Mouse (Mus musculus) heart, embryonic 13.5 days (tissue): ENCODE measurements around the gene Wdr20. TPM values are rescaled to one million over a fixed set of nuclear protein-coding genes. Genes with fewer than 3 reads are reported as not detected.

Experiments
- ATAC-seq: fragments of 200-750 bp; cut with Nextera tagmentation; 2 replicates; pipeline ENCODE4 v1.8.0; 2017; ENCODE audit warnings: moderate TSS enrichment; ENCODE audit not compliant: insufficient number of reproducible peaks, low FRiP score, low TSS enrichment; ENCODE audit errors: extremely low read depth
- H3K27ac ChIP-seq: fragments of 300-500 bp; sonication (generic); replicated peaks from 2 replicates; pipeline ENCODE4 v1.5.1; 2015; ENCODE audit warnings: moderate library complexity, mild to moderate bottlenecking, inconsistent platforms
- H3K27me3 ChIP-seq: fragments of 300-500 bp; sonication (generic); replicated peaks from 2 replicates; pipeline ENCODE4 v1.6.1; 2015; ENCODE audit warnings: mild to moderate bottlenecking, inconsistent platforms
- H3K36me3 ChIP-seq: fragments of 300-500 bp; sonication (generic); 2 replicates; pipeline ENCODE4 v1.6.1; 2015; ENCODE audit warnings: mild to moderate bottlenecking, inconsistent platforms
- H3K4me1 ChIP-seq: fragments of 300-500 bp; sonication (generic); 2 replicates; pipeline ENCODE4 v1.6.1; 2015; ENCODE audit warnings: inconsistent platforms
- H3K4me2 ChIP-seq: fragments of 300-500 bp; sonication (generic); 2 replicates; pipeline ENCODE4 v1.6.1; 2015; ENCODE audit warnings: inconsistent platforms, mild to moderate bottlenecking, moderate library complexity
- H3K4me3 ChIP-seq: fragments of 300-500 bp; sonication (generic); 2 replicates; pipeline ENCODE4 v1.5.1; 2015; ENCODE audit warnings: moderate library complexity, mild to moderate bottlenecking, inconsistent platforms
- H3K9ac ChIP-seq: fragments of 300-500 bp; sonication (generic); 2 replicates; pipeline ENCODE4 v1.6.1; 2015; ENCODE audit warnings: inconsistent platforms, mild to moderate bottlenecking, moderate library complexity
- H3K9me3 ChIP-seq: fragments of 300-500 bp; sonication (generic); 2 replicates; pipeline ENCODE4 v1.6.1; 2016; ENCODE audit warnings: inconsistent platforms
- whole genome bisulfite sequencing: fragments of 180-500 bp; shearing (Covaris S2); methylation state at CpG from one replicate; pipeline ENCODE4 v1.1.7; 2015; ENCODE audit warnings: mixed read lengths; 5-methylcytosine and 5-hydroxymethylcytosine counted together
- polyA plus RNA-seq: library from polyadenylated mRNA; unstranded; fragments of >200 nt; fragmentation: Nextera tagmentation; extraction: Ambion mirVana; gene quantifications from 2 replicates; pipeline ENCODE4 v1.2.1, GENCODE M21; 2015

Wdr20 gene
- polyA plus RNA-seq, 1 experiment from 2014 or later = 14.5 TPM

DNA sequence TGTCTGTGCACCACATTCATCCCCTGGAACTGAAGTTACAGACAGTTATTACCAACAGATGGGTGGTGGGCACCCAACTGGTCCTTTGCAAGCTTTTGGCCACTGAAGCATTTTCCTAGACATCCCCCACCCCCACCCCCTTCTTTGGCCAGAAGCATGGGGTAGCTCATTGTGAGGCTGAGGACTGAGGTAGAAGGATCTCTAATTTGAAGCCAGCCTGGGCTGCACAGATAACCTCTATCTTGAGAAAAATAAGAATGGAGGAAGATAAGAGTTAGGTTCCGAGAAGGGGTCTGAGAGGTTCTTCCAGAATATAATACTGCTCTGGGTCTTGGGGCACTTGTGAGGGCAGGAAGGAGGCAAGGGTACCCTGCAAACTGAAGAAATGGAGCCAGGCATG, 44.5 kb downstream of the Wdr20 start:
- Histone ChIP-seq H3K9me3 (no peaks in the 10 kb centered on the region), H3K4me1 (peaks cover 24% of the 10 kb centered on the region), H3K4me3 (no peak overlapping the region), H3K36me3 (peaks cover 48% of the 10 kb centered on the region), H3K9ac (no peak overlapping the region), H3K4me2 (no peak overlapping the region), H3K27ac (no peak overlapping the region), H3K27me3 (no peaks in the 10 kb centered on the region)
- ATAC-seq = no peak
- 50% methylated on average over 1 of the region's 1 CpGs for WGBS

DNA sequence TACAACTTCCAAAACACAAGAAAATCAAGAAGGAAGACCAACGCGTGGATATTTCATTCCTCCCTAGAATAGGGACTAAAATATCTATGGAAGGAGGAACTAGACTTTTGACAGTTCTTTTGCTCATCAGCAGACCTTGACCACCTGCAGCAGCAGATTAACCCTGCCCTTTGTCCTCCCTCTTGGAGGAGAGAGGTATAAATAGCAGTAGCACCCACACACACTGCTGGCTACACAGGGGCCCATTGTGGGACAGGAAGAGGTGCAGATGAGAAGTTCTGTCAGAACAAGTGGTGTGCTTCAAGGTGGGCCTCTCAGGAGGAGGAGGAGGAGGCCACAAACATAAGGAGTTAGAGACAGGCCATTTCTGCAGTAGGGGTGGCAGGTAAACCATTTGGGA, 46.5 kb downstream of the Wdr20 start:
- Histone ChIP-seq H3K27ac (peak overlapping the region; percentile 10; the same call in 1 of the 2 replicates), H3K27me3 (no peaks in the 10 kb centered on the region), H3K4me3 (no peak overlapping the region), H3K9ac (no peak overlapping the region), H3K4me1 (0 out of 2 replicates have a peak, but pooled peaks cover 7% of the 10 kb centered on the region), H3K36me3 (peaks cover 48% of the 10 kb centered on the region), H3K9me3 (no peaks in the 10 kb centered on the region), H3K4me2 (no peak overlapping the region)
- ATAC-seq = no peak
- WGBS = 84% methylated on average over 2 of the region's 2 CpGs

DNA sequence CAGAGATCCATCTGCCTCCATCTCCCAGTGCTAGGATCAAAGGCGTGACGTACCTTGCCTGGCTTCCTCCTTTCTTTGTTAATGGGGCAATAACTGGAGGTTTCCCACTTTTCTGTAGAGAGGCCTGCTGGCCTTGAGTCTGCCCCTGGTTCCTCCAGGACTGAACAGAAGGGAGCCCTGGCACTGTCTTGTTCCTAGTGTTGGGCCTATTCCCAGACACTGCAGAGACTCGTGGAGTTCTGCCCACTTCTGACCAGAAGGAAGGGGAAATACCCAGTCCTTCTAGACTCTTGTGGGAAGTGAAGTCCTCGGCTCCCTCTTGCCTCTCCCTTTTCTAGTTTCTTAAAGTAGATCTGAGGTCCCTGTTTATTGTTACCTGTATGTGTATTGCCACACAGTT, 48.5 kb downstream of the Wdr20 start:
- Histone ChIP-seq H3K36me3 (peaks cover 33% of the 10 kb centered on the region), H3K4me3 (no peak overlapping the region), H3K27me3 (no peaks in the 10 kb centered on the region), H3K4me1 (peaks cover 15% of the 10 kb centered on the region), H3K27ac (no peak overlapping the region), H3K9ac (no peak overlapping the region), H3K9me3 (no peaks in the 10 kb centered on the region), H3K4me2 (no peak overlapping the region)
- ATAC-seq = no peak
- 86% methylated on average over 4 of the region's 4 CpGs for WGBS

- H3K9ac ChIP-seq = no peak overlapping the region
- H3K27me3 ChIP-seq = no peaks in the 10 kb centered on the region
- no peak overlapping the region for H3K27ac ChIP-seq
- WGBS = 84% methylated on average over 4 of the region's 4 CpGs
- H3K4me1 ChIP-seq = peaks cover 24% of the 10 kb centered on the region
- H3K4me2 ChIP-seq = no peak overlapping the region
- peaks cover 28% of the 10 kb centered on the region for H3K36me3 ChIP-seq
- no peaks in the 10 kb centered on the region for H3K9me3 ChIP-seq
- ATAC-seq = no peak
- H3K4me3 ChIP-seq = no peak overlapping the region
Measured at GRCm38 (mm10) chr12:110790580-110790979, 52.8 kb downstream of the Wdr20 start.

- no peak overlapping the region for H3K27ac ChIP-seq
- 91% methylated on average over 8 of the region's 8 CpGs for WGBS
- peaks cover 28% of the 10 kb centered on the region for H3K36me3 ChIP-seq
- H3K9ac ChIP-seq = no peak overlapping the region
- no peak overlapping the region for H3K4me2 ChIP-seq
- no peak for ATAC-seq
- H3K4me3 ChIP-seq = no peak overlapping the region
- H3K9me3 ChIP-seq = no peaks in the 10 kb centered on the region
- no peaks in the 10 kb centered on the region for H3K27me3 ChIP-seq
- peaks cover 24% of the 10 kb centered on the region for H3K4me1 ChIP-seq
Measured at GRCm38 (mm10) chr12:110791026-110791425, 53.3 kb downstream of the Wdr20 start.

DNA sequence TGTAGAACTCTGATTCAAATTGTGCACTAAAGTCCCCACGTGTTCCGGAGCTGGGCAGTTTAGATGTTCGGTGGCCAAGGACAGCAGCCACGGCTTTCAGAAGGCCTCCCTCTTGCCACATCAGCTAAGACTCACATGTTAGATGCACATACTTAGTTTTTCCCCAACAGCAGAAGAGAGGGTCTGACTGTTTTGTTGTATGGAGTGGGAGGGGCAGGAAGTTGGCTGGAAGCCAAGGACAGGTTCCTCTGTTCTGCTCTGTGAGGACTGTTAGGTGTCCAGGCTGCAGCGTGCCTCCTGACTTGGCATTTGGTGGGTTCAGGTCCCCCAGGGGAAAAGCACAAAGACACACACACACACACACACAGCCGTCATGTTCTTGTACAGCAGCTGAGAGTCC, 57.3 kb downstream of the Wdr20 start:
- Histone ChIP-seq H3K36me3 (peaks cover 26% of the 10 kb centered on the region), H3K27ac (no peak overlapping the region), H3K27me3 (no peaks in the 10 kb centered on the region), H3K4me1 (peaks cover 39% of the 10 kb centered on the region), H3K4me2 (no peak overlapping the region), H3K4me3 (no peak overlapping the region), H3K9ac (0 out of 2 replicates have a peak overlapping the region, but pooled peaks have one; percentile 28), H3K9me3 (no peaks in the 10 kb centered on the region)
- no peak for ATAC-seq
- WGBS = 76% methylated on average over 6 of the region's 6 CpGs

DNA sequence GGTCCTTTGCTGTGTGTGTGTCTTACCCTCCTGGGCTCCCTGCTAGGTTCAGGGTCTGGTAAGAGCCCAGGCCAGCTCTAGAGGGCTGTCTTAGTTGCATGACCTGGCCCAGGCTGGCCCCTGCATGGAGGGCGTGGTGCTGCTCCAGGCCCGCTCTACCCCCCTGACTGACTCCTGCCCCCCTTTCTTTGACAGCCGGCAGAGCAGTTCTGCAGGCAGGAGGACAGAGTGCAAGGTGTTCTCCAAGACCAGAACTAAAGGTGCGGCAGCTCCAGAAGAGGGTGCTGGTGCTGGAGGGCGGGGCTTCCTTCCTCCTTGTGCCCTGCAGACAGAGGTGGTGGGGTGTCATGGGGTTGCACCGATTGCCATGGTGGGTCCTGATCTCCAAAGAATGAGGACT, 59.0 kb downstream of the Wdr20 start:
- peaks cover 35% of the 10 kb centered on the region for H3K4me1 ChIP-seq
- no peaks in the 10 kb centered on the region for H3K9me3 ChIP-seq
- no peak overlapping the region for H3K4me2 ChIP-seq
- ATAC-seq = no peak
- no peak overlapping the region for H3K9ac ChIP-seq
- H3K27ac ChIP-seq = no peak overlapping the region
- peaks cover 29% of the 10 kb centered on the region for H3K36me3 ChIP-seq
- H3K27me3 ChIP-seq = no peaks in the 10 kb centered on the region
- WGBS = 74% methylated on average over 6 of the region's 6 CpGs
- no peak overlapping the region for H3K4me3 ChIP-seq

GRCm38 (mm10) chr12:110797202-110797601, 59.5 kb downstream of the Wdr20 start:
- H3K9ac ChIP-seq = no peak overlapping the region
- H3K27me3 ChIP-seq = no peaks in the 10 kb centered on the region
- no peak for ATAC-seq
- no peak overlapping the region for H3K4me2 ChIP-seq
- H3K27ac ChIP-seq = no peak overlapping the region
- WGBS = 78% methylated on average over 6 of the region's 6 CpGs
- H3K4me3 ChIP-seq = no peak overlapping the region
- H3K4me1 ChIP-seq = peaks cover 35% of the 10 kb centered on the region
- H3K9me3 ChIP-seq = no peaks in the 10 kb centered on the region
- peaks cover 29% of the 10 kb centered on the region for H3K36me3 ChIP-seq

- no peak for ATAC-seq
- Histone ChIP-seq H3K4me3 (no peak overlapping the region), H3K9ac (no peak overlapping the region), H3K4me2 (no peak overlapping the region), H3K36me3 (peaks cover 23% of the 10 kb centered on the region), H3K9me3 (no peaks in the 10 kb centered on the region), H3K27ac (peak overlapping the region; percentile 61), H3K27me3 (no peaks in the 10 kb centered on the region), H3K4me1 (peaks cover 42% of the 10 kb centered on the region)
- WGBS = 77% methylated on average over 10 of the region's 10 CpGs
Measured at GRCm38 (mm10) chr12:110797842-110798431, 60.2 kb downstream of the Wdr20 start.

- no peak overlapping the region for H3K27ac ChIP-seq
- no peak for ATAC-seq
- no peaks in the 10 kb centered on the region for H3K27me3 ChIP-seq
- H3K4me2 ChIP-seq = no peak overlapping the region
- H3K4me3 ChIP-seq = no peak overlapping the region
- H3K36me3 ChIP-seq = peaks cover 10% of the 10 kb centered on the region; the same call in 1 of the 2 replicates
- no peak overlapping the region for H3K9ac ChIP-seq
- no peaks in the 10 kb centered on the region for H3K9me3 ChIP-seq
- peaks cover 51% of the 10 kb centered on the region for H3K4me1 ChIP-seq
- WGBS = 82% methylated on average over 4 of the region's 4 CpGs
Measured at GRCm38 (mm10) chr12:110799226-110799625, 61.5 kb downstream of the Wdr20 start.

DNA sequence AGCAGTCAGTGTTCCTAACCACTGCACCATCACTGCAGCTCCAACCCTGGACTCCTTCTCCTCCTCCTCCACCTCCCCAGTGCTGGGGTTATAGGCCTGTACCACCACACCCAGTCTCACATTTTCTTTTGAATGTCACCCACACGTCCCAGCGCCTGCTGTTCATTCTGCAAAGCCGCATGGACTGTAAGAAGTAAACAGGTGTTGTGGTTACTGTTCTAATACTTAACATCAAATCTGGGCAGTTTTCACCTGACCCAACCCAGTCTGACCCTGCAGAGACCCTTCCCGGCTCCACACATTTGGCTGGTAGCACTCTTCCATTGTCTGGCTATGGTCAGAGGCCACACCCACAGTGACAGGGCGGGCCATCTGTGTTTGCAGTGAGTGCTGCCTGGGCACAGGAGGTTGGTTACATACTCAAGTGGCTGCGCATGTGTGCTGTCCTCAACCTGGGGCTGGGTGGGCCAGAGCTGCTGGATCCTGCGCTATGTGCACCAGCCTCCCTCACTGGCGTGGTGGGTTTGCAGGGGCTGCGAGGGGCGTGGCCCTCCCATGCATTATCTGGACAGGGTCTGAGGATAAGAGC, 64.2 kb downstream of the Wdr20 start:
- no peak overlapping the region for H3K4me3 ChIP-seq
- H3K9ac ChIP-seq = no peak overlapping the region
- peaks cover 54% of the 10 kb centered on the region for H3K4me1 ChIP-seq
- 0 out of 2 replicates have a peak overlapping the region, but pooled peaks have one; percentile 24 for H3K27ac ChIP-seq
- 70% methylated on average over 10 of the region's 10 CpGs for WGBS
- H3K36me3 ChIP-seq = peaks cover 11% of the 10 kb centered on the region; the same call in 1 of the 2 replicates
- no peaks in the 10 kb centered on the region for H3K27me3 ChIP-seq
- H3K9me3 ChIP-seq = no peaks in the 10 kb centered on the region
- 0 out of 2 replicates have a peak, but pooled peaks have one; percentile 31 for ATAC-seq
- H3K4me2 ChIP-seq = no peak overlapping the region
